Mouse (Mus musculus) mature B cell (primary cell): ENCODE data around the gene Rai1.

Experiments used
- in situ Hi-C: fragments of 300-500 bp; cut with MboI; formaldehyde crosslinking; loops from 2 replicates; pipeline ENCODE4 v1.14.3; 2019

Rai1 gene

GRCm38 (mm10) chr11:60127048-60127447 is 22.2 kb downstream of the Rai1 start:
- in situ Hi-C loops: no loop called here

GRCm38 (mm10) chr11:60127863-60128512 is 23.2 kb downstream of the Rai1 start:
- in situ Hi-C loops: no loop called here

GRCm38 (mm10) chr11:60130516-60130915 is 25.7 kb downstream of the Rai1 start:
- in situ Hi-C loops: no loop called here

GRCm38 (mm10) chr11:60132061-60132460 is 27.2 kb downstream of the Rai1 start:
- in situ Hi-C loops: no loop called here

GRCm38 (mm10) chr11:60136491-60136890 is 31.7 kb downstream of the Rai1 start:
- in situ Hi-C loops: no loop called here

- in situ Hi-C loops: no loop called here
Observed at GRCm38 (mm10) chr11:60137170-60137569, 32.4 kb downstream of the Rai1 start.

- in situ Hi-C loops: no loop called here
Observed at GRCm38 (mm10) chr11:60139141-60139733, 34.4 kb downstream of the Rai1 start.

- in situ Hi-C loops: no loop called here
Observed at GRCm38 (mm10) chr11:60139734-60140371, 35.0 kb downstream of the Rai1 start.

GRCm38 (mm10) chr11:60140586-60141284 is 35.9 kb downstream of the Rai1 start:
- in situ Hi-C loops: no loop called here

- in situ Hi-C loops: no loop called here
Observed at GRCm38 (mm10) chr11:60141285-60141608, 36.4 kb downstream of the Rai1 start.

- in situ Hi-C loops: no loop called here
Observed at GRCm38 (mm10) chr11:60143086-60143485, 38.3 kb downstream of the Rai1 start.

GRCm38 (mm10) chr11:60146170-60146569 is 41.4 kb downstream of the Rai1 start:
- in situ Hi-C loops: no loop called here

- in situ Hi-C loops: no loop called here
Observed at GRCm38 (mm10) chr11:60148591-60148990, 43.8 kb downstream of the Rai1 start.

- in situ Hi-C loops: no loop called here
Observed at GRCm38 (mm10) chr11:60149086-60149485, 44.3 kb downstream of the Rai1 start.

GRCm38 (mm10) chr11:60150677-60151076 is 45.9 kb downstream of the Rai1 start:
- in situ Hi-C loops: no loop called here

GRCm38 (mm10) chr11:60152339-60152738 is 47.5 kb downstream of the Rai1 start:
- in situ Hi-C loops: no loop called here

GRCm38 (mm10) chr11:60153936-60154335 is 49.1 kb downstream of the Rai1 start:
- in situ Hi-C loops: no loop called here

- in situ Hi-C loops: no loop called here
Observed at GRCm38 (mm10) chr11:60155690-60156089, 50.9 kb downstream of the Rai1 start.

- in situ Hi-C loops: no loop called here
Observed at GRCm38 (mm10) chr11:60158271-60158670, 53.5 kb downstream of the Rai1 start.

- in situ Hi-C loops: no loop called here
Observed at GRCm38 (mm10) chr11:60159955-60160354, 55.1 kb downstream of the Rai1 start.

GRCm38 (mm10) chr11:60160454-60161114 is 55.8 kb downstream of the Rai1 start:
- in situ Hi-C loops: no loop called here

GRCm38 (mm10) chr11:60161146-60161874 is 56.5 kb downstream of the Rai1 start:
- in situ Hi-C loops: no loop called here
